Comparison of ENCODE assay signal across 22 mouse cellular contexts in the genomic region with DNA sequence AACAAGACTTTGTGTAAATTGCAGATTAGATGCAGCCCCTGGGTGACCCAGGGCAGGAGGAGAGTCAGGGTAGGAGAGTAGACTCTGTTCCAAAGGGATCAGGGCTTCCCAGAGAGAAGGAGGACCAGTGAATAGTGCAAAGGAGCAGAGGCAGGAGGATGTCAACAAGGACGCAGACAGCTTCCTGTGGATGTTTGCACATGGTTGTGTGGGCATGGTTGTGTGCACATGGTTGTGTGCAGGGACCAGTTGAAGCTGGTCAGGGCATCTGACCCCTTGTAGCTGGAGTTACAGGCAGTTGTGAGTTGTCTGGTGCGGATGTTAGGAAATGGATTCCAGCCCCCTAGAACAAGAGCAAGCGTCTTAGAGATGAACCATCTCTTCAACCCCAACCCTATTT. TPM values are rescaled to one million over a fixed set of nuclear protein-coding genes. Genes with fewer than 3 reads are reported as not detected.
"Had no signal": no experiment of that assay in that cellular context is flagged by ENCODE, and none has a peak within 500 bp of the region (broad histone marks: within the 10 kb centered on the region; RNA-seq: fewer than 3 reads in every experiment).

No protein-coding gene starts in this region.

- H3K36me3 ChIP-seq: limb, embryonic 10.5 days; limb, embryonic 12.5 days; limb, embryonic 13.5 days; limb, embryonic 15.5 days; liver, embryonic 12.5 days; liver, embryonic 13.5 days; liver, embryonic 15.5 days; lung, embryonic 15.5 days; midbrain, embryonic 10.5 days; midbrain, embryonic 12.5 days; midbrain, embryonic 13.5 days; midbrain, embryonic 15.5 days; neural tube, embryonic 12.5 days had no signal

- DNase-seq: liver; liver, embryonic 13.5 days; liver, postnatal 0 days; midbrain, embryonic 14.5 days had no signal

- H3K4me3 ChIP-seq: limb, embryonic 10.5 days; limb, embryonic 12.5 days; limb, embryonic 13.5 days; limb, embryonic 15.5 days; liver, embryonic 12.5 days; liver, embryonic 13.5 days; liver, embryonic 15.5 days; lung, embryonic 15.5 days; megakaryocyte, embryonic 14.5 days; midbrain, embryonic 10.5 days; midbrain, embryonic 12.5 days; midbrain, embryonic 13.5 days; midbrain, embryonic 15.5 days; myocyte; neural tube, embryonic 12.5 days had no signal

- H3K27ac ChIP-seq: limb, embryonic 10.5 days; limb, embryonic 12.5 days; limb, embryonic 13.5 days; limb, embryonic 15.5 days; liver, embryonic 12.5 days; liver, embryonic 13.5 days; liver, embryonic 14.5 days; liver, embryonic 15.5 days; lung, embryonic 15.5 days; macrophage; midbrain, embryonic 10.5 days; midbrain, embryonic 12.5 days; midbrain, embryonic 13.5 days; midbrain, embryonic 15.5 days; neural tube, embryonic 12.5 days had no signal

- H3K9me3 ChIP-seq: limb, embryonic 10.5 days; limb, embryonic 12.5 days; limb, embryonic 13.5 days; limb, embryonic 15.5 days; liver, embryonic 12.5 days; liver, embryonic 13.5 days; liver, embryonic 15.5 days; lung, embryonic 15.5 days; midbrain, embryonic 10.5 days; midbrain, embryonic 12.5 days; midbrain, embryonic 13.5 days; midbrain, embryonic 15.5 days; neural tube, embryonic 12.5 days had no signal

- H3K4me1 ChIP-seq: limb, embryonic 10.5 days; limb, embryonic 12.5 days; limb, embryonic 13.5 days; limb, embryonic 15.5 days; liver, embryonic 12.5 days; liver, embryonic 13.5 days; liver, embryonic 15.5 days; lung, embryonic 15.5 days; midbrain, embryonic 10.5 days; midbrain, embryonic 12.5 days; midbrain, embryonic 13.5 days; midbrain, embryonic 15.5 days; neural tube, embryonic 12.5 days had no signal

- H3K27me3 ChIP-seq: limb, embryonic 13.5 days; limb, embryonic 15.5 days; liver, embryonic 12.5 days; liver, embryonic 13.5 days; liver, embryonic 15.5 days; lung, embryonic 15.5 days; midbrain, embryonic 12.5 days; midbrain, embryonic 13.5 days; midbrain, embryonic 15.5 days; neural tube, embryonic 12.5 days had no signal

RNA-seq across cellular contexts. Expression of a gene that starts 12.3 kb away (rescaled TPM):
- total RNA-seq: left cerebral cortex, postnatal 4 days; megakaryocyte-erythroid progenitor cell, adult 5-6 weeks had no signal
